Mouse (Mus musculus): Measurements from ENCODE around the gene Comt.
A peak's percentile ranks its signal among the peaks of the same experiment; 100 is the strongest.

The Comt gene

GRCm38 (mm10) chr16:18433341-18433920 lies 6.8 kb upstream of the Comt start:
- DNase-seq (ENCODE audit: low read depth, low spot score), result no peak

GRCm38 (mm10) chr16:18430641-18431212 lies 4.1 kb upstream of the Comt start:
- DNase-seq (ENCODE audit: low read depth, low spot score), result no peak

GRCm38 (mm10) chr16:18429641-18430040 lies 3.0 kb upstream of the Comt start:
- no peak for DNase-seq (ENCODE audit: low read depth, low spot score)

GRCm38 (mm10) chr16:18428516-18429042 lies 1.9 kb upstream of the Comt start:
- no peak for DNase-seq (ENCODE audit: low read depth, low spot score)

GRCm38 (mm10) chr16:18428011-18428515 lies 1.4 kb upstream of the Comt start:
- no peak for DNase-seq (ENCODE audit: low read depth, low spot score)

- peak; percentile 68 for DNase-seq (ENCODE audit: low read depth, low spot score)
Observed at GRCm38 (mm10) chr16:18426215-18426791, 349 bp downstream of the Comt start, which contains the start of gene Txnrd2. Gene Txnrd2, plus strand, starts transcription at chr16:18426384.

GRCm38 (mm10) chr16:18425475-18426214 lies 1.0 kb downstream of the Comt start:
- peak; percentile 21 for DNase-seq (ENCODE audit: low read depth, low spot score)

GRCm38 (mm10) chr16:18424364-18425045 lies 2.1 kb downstream of the Comt start:
- DNase-seq (ENCODE audit: low read depth, low spot score), result no peak

- DNase-seq (ENCODE audit: low read depth, low spot score), result no peak
Observed at GRCm38 (mm10) chr16:18423915-18424265, 2.8 kb downstream of the Comt start.

GRCm38 (mm10) chr16:18423203-18423914 lies 3.3 kb downstream of the Comt start:
- DNase-seq (ENCODE audit: low read depth, low spot score), result no peak

- DNase-seq (ENCODE audit: low read depth, low spot score), result no peak
Observed at GRCm38 (mm10) chr16:18420571-18420970, 6.1 kb downstream of the Comt start.

- DNase-seq (ENCODE audit: low read depth, low spot score), result no peak
Observed at GRCm38 (mm10) chr16:18419603-18420026, 7.0 kb downstream of the Comt start.

GRCm38 (mm10) chr16:18418756-18419602 lies 7.7 kb downstream of the Comt start:
- DNase-seq (ENCODE audit: low read depth, low spot score), result no peak

- DNase-seq (ENCODE audit: low read depth, low spot score), result no peak
Observed at GRCm38 (mm10) chr16:18417491-18417890, 9.2 kb downstream of the Comt start.

- no peak for DNase-seq (ENCODE audit: low read depth, low spot score)
Observed at GRCm38 (mm10) chr16:18416837-18417236, 9.8 kb downstream of the Comt start.

GRCm38 (mm10) chr16:18416094-18416761 lies 10.4 kb downstream of the Comt start:
- no peak for DNase-seq (ENCODE audit: low read depth, low spot score)

GRCm38 (mm10) chr16:18413032-18413816 lies 13.4 kb downstream of the Comt start:
- DNase-seq (ENCODE audit: low read depth, low spot score), result no peak

- no peak for DNase-seq (ENCODE audit: low read depth, low spot score)
Observed at GRCm38 (mm10) chr16:18411802-18412476, 14.7 kb downstream of the Comt start.

Data from ES-CJ7 (cell line).